Mouse (Mus musculus): Measurements from ENCODE around the gene Atp6v1f.
A peak's percentile ranks its signal among the peaks of the same experiment; 100 is the strongest.

DNA sequence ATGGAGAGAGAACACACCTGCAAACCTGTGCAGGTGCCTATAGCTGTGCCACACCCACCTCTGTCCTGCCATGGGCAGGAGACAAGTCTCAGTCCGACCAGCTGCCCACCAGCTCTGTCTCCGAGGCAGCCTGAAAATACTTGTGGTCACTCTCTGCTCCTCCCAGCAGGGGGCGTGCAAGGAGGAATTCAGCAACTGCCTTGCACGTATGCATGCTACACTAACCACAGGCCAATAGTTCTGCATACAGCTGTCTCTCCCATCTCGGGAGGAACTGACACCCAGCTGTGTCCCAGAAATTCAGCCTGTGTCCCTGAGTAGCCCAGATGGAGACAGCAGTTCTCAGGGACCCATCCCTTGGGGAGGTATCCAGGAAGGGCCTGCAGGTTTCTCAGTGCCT, 49.6 kb downstream of the Atp6v1f start:
- TF ChIP-seq POLR2A (IDR thresholded peaks at IDR 0.05; ENCODE audit: low read depth, low read length): no peak
- TF ChIP-seq CTCF (conservative IDR thresholded peaks at IDR 0.05; ENCODE audit: insufficient read depth, insufficient read length, low read depth, low read length): peak; percentile 92

Measured in kidney, adult 2 months (tissue).